Mouse (Mus musculus) liver, adult 2 months (tissue): ENCODE measurements at regions not wholly inside any gene's neighbourhood (a gene's known extent, or its start where the extent isn't known, plus 50 kb on each side); places are given as distances from the start of the nearest gene placed in this dataset.

ENCODE experiments used
- CTCF ChIP-seq: fragments of 200-500 bp; IDR thresholded peaks from 2 replicates; pipeline ENCODE4 v1.5.1; 2011; ENCODE audit warnings: low read depth, low read length, control low read depth
- POLR2A ChIP-seq: fragments of 200-500 bp; IDR thresholded peaks from 2 replicates; pipeline ENCODE4 v1.6.1; 2011; ENCODE audit warnings: low read length, control low read depth; ENCODE audit not compliant: insufficient read depth; ENCODE audit errors: extremely low read depth

- TF ChIP-seq CTCF (no peak), POLR2A (no peak)
Measured at GRCm38 (mm10) chr1:193517968-193518367, 147.9 kb upstream of the Camk1g start.
